Mouse (Mus musculus) E14TG2a.4 (cell line): ENCODE data around the gene Glis3.
A peak's percentile ranks its signal among the peaks of the same experiment; 100 is the strongest.

Source experiments
- H3K27me3 ChIP-seq: 2 replicates; pipeline ENCODE4 v1.6.1; 2014; ENCODE audit warnings: low read length, control low read depth; ENCODE audit not compliant: insufficient read depth
- H3K36me3 ChIP-seq: 2 replicates; pipeline ENCODE4 v1.6.1; 2014; ENCODE audit warnings: low read length, control low read depth; ENCODE audit not compliant: insufficient read depth
- H3K4me1 ChIP-seq: replicated peaks from 2 replicates; pipeline ENCODE4 v1.6.1; 2014; ENCODE audit warnings: low read depth, low read length, control low read depth
- H3K4me3 ChIP-seq: replicated peaks from 2 replicates; pipeline ENCODE4 v1.5.1; 2014; ENCODE audit warnings: mild to moderate bottlenecking, low read length
- H3K9me3 ChIP-seq: 2 replicates; pipeline ENCODE4 v1.6.1; 2014; ENCODE audit warnings: low read length, control low read depth
- CTCF ChIP-seq: conservative IDR thresholded peaks from 2 replicates; pipeline ENCODE4 v1.5.1; 2014; ENCODE audit warnings: low read length
- NANOG ChIP-seq: IDR thresholded peaks from 2 replicates; pipeline ENCODE4 v1.6.1; 2014; ENCODE audit warnings: borderline replicate concordance, low read length, mixed read lengths
- POU5F1 ChIP-seq: IDR thresholded peaks from 2 replicates; pipeline ENCODE4 v1.6.1; 2014; ENCODE audit warnings: low read length, borderline replicate concordance

The Glis3 gene

DNA sequence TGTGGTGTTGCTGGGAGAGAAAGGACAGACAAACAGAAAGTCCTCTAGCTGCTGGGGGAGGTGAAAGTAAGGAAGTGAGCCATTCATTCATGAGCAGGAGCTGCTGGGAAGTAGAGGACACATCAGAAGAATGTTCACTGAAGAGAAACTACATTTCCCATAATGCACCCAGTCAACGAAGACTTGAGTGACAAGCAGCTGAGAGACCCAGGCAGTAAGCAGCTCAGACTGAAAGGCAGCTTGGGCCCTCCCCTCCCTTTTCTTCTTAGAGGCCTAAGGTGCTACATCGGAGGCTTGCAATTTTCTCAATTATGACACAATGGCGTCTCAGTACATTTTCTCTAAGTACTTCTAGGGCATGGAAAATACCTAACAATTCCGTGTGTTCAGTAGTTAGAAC, 31.0 kb downstream of the Glis3 start:
- Histone ChIP-seq H3K27me3 (peaks cover 8% of the 10 kb centered on the region), H3K4me3 (no peak overlapping the region), H3K4me1 (peaks cover 63% of the 10 kb centered on the region), H3K36me3 (no peaks in the 10 kb centered on the region), H3K9me3 (no peaks in the 10 kb centered on the region)
- no peak for TF ChIP-seq POU5F1
- no peak for TF ChIP-seq CTCF
- TF ChIP-seq NANOG = no peak

DNA sequence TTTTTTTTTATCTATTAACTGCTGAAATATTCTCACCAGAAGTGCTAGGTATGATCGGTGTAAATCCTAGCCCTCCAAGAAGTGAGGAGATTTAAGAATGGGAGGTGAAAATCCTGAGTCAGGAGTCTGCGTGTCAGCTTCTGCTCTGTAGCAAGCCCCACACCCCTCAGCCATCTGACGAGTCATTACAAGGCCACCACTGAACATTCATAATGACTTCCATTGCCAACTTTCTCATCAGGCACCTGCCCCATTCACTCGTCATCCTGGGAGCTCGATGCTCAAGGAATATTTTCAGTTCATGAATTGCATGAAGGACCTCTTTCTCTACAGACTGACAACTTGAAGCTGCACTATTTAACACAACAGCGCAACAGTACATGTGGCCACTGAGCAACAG, 32.5 kb downstream of the Glis3 start:
- Histone ChIP-seq H3K4me1 (peaks cover 60% of the 10 kb centered on the region), H3K4me3 (no peak overlapping the region), H3K9me3 (no peaks in the 10 kb centered on the region), H3K36me3 (no peaks in the 10 kb centered on the region), H3K27me3 (peaks cover 2% of the 10 kb centered on the region; the same call in 1 of the 2 replicates)
- TF ChIP-seq CTCF = no peak
- no peak for TF ChIP-seq POU5F1
- TF ChIP-seq NANOG = no peak

DNA sequence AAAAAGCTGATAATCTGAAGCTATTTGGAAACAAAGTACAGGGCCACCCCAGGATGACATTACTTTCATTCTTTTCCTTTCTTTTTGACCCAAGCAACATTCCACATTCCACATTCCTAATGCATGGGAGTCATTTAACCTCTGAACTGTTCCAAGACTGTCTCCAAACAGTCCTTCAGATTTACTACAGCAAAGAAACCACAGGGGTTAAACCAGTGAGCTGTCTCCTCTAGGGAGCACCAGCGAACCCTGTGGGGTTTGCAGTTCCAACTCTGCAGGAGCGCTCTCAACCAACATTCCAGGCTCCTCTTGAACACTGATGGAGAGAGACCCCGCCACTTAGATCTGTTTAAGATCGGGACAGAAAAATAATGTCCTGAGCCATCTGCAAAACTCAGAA, 33.6 kb downstream of the Glis3 start:
- no peaks in the 10 kb centered on the region for H3K36me3 ChIP-seq
- H3K4me3 ChIP-seq = no peak overlapping the region
- peaks cover 48% of the 10 kb centered on the region for H3K4me1 ChIP-seq
- no peaks in the 10 kb centered on the region for H3K9me3 ChIP-seq
- H3K27me3 ChIP-seq = no peaks in the 10 kb centered on the region
- no peak for TF ChIP-seq NANOG
- TF ChIP-seq POU5F1 = no peak

DNA sequence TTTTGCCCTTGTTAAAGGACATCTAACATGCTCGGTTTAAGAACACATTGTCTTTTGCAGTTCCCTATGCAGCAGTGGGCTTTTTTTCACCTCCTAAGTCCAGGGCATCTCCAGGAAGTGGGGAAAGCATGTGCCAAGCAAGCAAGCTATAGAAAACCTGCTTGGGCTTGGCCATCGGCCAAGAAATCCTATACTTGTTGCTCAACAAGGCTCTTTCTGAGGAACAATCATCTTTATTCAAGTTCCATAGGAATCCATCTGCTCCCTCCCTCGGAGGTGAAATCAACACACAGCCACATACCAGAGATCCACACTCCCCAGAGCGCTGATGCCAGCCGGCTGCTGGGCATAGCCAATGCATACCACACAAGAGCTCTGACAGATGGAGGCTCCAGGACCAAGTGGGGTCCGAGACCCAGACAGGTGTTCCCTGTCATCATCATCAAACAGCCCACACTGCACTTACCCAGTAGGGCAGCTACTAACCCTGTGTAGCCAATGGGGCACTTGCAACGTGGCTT, 39.0 kb downstream of the Glis3 start:
- Histone ChIP-seq H3K4me3 (no peak overlapping the region), H3K9me3 (peaks cover 6% of the 10 kb centered on the region; the same call in 1 of the 2 replicates), H3K27me3 (no peaks in the 10 kb centered on the region), H3K36me3 (no peaks in the 10 kb centered on the region), H3K4me1 (peaks cover 25% of the 10 kb centered on the region)
- TF ChIP-seq NANOG (no peak), CTCF (no peak), POU5F1 (no peak)

DNA sequence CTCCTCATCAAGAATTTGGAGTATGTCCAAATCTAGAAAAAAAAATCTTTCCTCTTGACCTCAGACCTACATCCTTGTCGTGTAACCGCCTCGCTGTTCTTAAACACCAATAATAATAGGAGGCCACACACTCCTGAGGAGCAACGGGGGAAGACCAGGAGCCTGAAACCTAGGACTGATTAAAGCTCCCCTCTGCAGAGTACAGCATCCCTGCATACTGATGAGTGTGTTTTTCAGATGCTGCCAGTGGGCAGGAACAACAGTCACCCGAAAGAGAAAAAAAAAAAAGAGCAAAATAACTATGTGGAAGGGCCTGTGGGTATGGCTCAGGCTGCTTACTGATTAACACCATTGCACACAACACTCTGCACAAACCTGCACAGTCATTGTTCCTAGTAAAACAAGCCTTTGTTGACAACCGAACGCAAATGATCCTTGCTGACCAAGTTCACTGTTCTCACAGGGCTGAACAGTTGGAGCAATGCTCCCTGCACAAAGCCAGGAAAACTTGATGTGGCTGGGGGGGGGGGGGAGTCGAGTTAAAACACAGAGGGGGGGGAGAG, 43.8 kb downstream of the Glis3 start:
- H3K4me1 ChIP-seq = peaks cover 49% of the 10 kb centered on the region
- H3K27me3 ChIP-seq = no peaks in the 10 kb centered on the region
- H3K4me3 ChIP-seq = no peak overlapping the region
- H3K9me3 ChIP-seq = peaks cover 6% of the 10 kb centered on the region; the same call in 1 of the 2 replicates
- H3K36me3 ChIP-seq = no peaks in the 10 kb centered on the region
- no peak for TF ChIP-seq POU5F1
- no peak for TF ChIP-seq NANOG
- no peak for TF ChIP-seq CTCF

DNA sequence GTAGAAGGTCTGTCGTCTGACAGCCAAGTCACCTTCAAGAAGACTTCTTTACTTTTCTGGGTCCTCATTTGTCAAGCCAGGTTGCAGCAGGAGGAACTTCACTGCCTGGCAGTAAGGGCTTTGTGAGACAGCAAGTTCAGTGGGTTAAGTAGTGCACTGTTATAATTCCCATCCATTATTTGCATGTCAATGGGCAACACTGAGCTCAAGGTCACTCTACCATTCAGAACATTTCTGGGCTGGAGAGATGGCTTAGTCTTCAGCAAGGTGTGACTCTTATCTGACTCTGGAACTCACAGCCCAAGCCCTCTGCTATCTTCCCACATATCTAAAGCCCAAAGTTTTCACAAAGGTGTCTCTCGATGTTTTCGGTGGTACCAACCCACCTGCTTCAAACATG, 44.9 kb downstream of the Glis3 start:
- no peaks in the 10 kb centered on the region for H3K27me3 ChIP-seq
- peaks cover 49% of the 10 kb centered on the region for H3K4me1 ChIP-seq
- no peak overlapping the region; the same call in 1 of the 2 replicates for H3K4me3 ChIP-seq
- H3K9me3 ChIP-seq = peaks cover 6% of the 10 kb centered on the region; the same call in 1 of the 2 replicates
- TF ChIP-seq POU5F1 (peak; percentile 91), NANOG (peak; percentile 64; the same call in 1 of the 2 replicates), CTCF (no peak)
- no peaks in the 10 kb centered on the region for H3K36me3 ChIP-seq

DNA sequence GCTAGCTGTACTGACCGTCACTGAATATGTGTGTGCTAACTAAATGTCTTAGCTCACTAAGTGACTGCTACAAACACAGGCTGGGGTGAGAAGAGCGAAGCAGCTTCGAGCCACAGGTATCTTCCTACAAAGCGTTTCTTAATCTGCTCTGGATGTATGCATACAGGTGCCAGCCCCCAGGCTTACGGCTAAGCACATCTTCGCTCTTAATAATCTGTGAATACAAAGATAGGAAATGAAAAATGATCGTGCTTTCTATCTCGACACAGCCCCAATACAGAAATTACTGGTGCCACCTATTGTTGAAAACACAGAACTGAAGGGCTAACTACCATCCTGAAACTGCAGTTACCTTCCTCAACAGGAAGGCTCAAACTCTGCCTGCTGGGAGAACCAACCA, 51.5 kb downstream of the Glis3 start:
- no peak overlapping the region for H3K4me3 ChIP-seq
- no peaks in the 10 kb centered on the region for H3K36me3 ChIP-seq
- H3K4me1 ChIP-seq = peaks cover 21% of the 10 kb centered on the region
- H3K9me3 ChIP-seq = no peaks in the 10 kb centered on the region
- TF ChIP-seq CTCF = peak; percentile 38
- TF ChIP-seq NANOG = no peak
- no peaks in the 10 kb centered on the region for H3K27me3 ChIP-seq

DNA sequence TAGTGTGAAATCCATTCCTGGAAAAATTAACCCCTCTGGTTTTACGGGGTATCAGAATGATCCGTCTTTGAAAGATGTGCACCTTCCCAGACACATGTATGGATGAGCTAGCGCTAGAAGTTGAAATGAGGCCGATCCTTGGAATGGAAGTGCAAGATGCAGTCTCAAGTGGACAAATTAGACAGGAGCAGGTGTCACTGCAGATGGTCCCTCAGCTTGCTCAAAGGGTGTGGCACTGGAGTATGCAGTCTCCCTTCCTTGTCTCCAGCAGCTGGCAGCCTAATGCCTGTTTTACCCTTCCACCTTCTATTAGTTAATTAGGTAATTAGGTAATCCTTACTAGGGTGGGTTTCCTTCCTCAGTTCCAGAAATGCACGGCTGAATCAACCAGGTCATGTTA, 53.7 kb downstream of the Glis3 start:
- Histone ChIP-seq H3K36me3 (no peaks in the 10 kb centered on the region), H3K9me3 (no peaks in the 10 kb centered on the region), H3K27me3 (no peaks in the 10 kb centered on the region), H3K4me1 (peaks cover 15% of the 10 kb centered on the region), H3K4me3 (no peak overlapping the region)
- no peak for TF ChIP-seq POU5F1
- TF ChIP-seq NANOG = no peak
- no peak for TF ChIP-seq CTCF

DNA sequence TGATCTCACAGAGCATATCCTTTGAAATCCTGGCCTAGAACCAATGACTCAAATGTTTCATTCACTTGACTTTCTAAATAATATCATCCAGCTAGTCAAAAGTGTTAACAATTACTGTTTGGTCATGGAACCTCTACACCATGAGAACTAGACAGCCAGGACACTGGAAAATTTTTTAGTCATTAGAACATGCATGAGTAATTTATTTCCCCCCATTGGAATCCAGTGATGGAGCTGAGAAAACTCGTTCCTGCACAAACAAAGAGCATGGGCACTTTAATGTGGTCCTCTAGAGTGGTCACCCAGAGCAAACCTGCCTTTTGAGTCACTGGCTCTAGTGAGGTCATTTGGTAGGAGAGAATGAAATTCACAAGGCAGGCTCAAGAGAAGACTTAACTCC, 55.3 kb downstream of the Glis3 start:
- TF ChIP-seq CTCF (no peak), POU5F1 (no peak), NANOG (no peak)
- Histone ChIP-seq H3K27me3 (no peaks in the 10 kb centered on the region), H3K4me1 (peaks cover 5% of the 10 kb centered on the region; the same call in 1 of the 2 replicates), H3K4me3 (no peak overlapping the region), H3K36me3 (no peaks in the 10 kb centered on the region), H3K9me3 (no peaks in the 10 kb centered on the region)
